Mouse (Mus musculus): ENCODE measurements around the gene Trim67.

Gene Trim67

GRCm38 (mm10) chr8:124792708-124793107 lies at the start of gene Trim67:
TSS of gene Trim67 (plus strand) at chr8:124793092.
- DNase-seq = peak; percentile 79

DNA sequence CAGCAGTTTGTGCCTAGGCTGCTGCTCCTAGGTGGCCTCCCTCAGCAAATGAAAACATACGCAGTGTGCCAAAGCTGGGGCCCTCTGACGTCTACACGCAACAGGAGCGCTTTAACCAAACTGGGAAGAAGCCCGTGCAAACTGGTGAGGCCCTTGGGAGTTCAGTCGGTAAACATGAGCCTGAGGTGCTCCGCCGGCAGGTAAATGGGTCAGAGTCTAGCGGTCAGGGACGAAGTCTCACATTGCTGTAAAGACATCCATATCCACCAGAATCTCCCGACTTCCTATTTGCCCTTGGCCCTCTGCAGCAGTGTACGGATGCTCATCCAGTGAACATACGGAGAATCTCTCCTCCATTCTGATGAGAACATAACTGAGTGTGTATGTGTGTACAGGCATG lies 46.2 kb upstream of the Trim67 start:
- DNase-seq = no peak

GRCm38 (mm10) chr8:124751191-124751590 lies 41.7 kb upstream of the Trim67 start:
- no peak for DNase-seq

- DNase-seq = no peak
Observed at GRCm38 (mm10) chr8:124751709-124752173, 41.2 kb upstream of the Trim67 start, which contains the start of gene Fam89a. TSS of gene Fam89a (minus strand) at chr8:124751832.

- DNase-seq = no peak
Observed at GRCm38 (mm10) chr8:124752325-124752862, 40.5 kb upstream of the Trim67 start.

DNA sequence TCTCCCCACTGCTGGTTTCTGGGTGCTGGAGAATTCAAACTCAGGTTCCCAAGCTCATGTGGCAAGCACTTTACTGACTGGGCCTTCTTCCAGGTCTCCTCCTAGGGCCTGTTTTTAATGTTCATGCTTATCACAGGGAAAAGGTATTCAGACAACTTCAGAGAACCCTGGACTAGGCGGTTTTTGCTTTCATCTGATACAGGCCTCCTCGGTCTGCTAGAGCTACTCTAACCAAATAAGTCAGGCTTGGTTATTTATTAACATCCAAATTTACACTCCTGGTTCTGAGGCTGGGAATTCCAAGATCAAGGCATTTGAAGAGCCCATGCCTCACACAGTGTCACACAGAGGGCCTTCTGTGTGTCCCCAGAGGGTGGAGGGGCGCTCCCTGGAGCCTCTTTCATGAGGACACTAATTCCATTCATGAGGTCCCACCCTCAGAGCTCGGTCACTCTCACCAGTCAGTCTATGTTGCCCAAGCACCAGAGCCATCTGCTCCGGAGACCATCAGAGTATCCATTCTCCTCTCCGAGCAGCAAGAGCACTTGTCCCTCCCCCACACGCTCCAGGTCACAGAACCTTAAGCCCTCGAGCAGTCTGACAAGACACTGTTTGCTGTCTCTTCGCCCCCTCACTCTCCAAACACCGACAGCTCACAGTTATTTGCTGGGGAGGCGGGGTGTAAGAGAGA lies 38.6 kb upstream of the Trim67 start:
- no peak for DNase-seq

GRCm38 (mm10) chr8:124754792-124755190 lies 38.1 kb upstream of the Trim67 start:
- DNase-seq = no peak

DNA sequence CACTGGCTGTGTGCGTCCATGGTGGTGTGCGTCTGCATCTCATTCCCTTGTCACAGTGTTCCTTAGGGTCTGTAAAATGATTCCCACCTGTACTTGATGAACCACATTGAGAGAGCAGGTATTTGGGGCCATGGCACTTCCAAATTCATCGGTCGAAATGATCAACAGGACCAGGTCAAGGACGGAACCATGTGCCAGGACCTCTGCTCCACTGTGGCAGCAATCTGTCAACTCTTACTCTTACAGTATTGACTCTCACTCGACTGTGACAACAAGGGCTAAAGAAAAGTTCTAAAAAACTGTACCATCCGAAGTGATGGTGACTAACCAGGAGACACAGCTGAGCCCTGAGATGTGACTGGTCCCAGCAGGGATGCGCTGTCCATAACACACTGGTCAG lies 37.4 kb upstream of the Trim67 start:
- no peak for DNase-seq

DNA sequence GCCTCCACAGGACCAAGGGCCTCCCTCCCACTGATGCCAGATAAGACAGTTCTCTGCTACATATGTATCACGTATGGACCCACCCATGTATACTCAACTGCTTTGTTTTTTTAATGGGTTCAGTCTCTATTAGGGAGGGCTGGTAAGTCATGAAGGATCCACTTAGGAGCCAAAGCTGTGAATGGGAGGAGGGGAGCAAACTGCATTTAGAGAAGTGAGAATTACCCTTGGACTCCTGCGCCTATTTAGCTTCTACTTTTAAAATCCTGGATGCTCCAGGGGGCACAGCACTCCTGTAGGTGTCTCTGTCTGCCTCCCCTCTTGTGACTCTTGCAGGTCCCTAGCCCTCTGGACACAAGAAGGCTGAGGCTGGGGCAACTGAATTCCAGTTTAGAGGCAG lies 36.7 kb upstream of the Trim67 start:
- DNase-seq = no peak

GRCm38 (mm10) chr8:124756601-124757000 lies 36.3 kb upstream of the Trim67 start:
- no peak for DNase-seq

DNA sequence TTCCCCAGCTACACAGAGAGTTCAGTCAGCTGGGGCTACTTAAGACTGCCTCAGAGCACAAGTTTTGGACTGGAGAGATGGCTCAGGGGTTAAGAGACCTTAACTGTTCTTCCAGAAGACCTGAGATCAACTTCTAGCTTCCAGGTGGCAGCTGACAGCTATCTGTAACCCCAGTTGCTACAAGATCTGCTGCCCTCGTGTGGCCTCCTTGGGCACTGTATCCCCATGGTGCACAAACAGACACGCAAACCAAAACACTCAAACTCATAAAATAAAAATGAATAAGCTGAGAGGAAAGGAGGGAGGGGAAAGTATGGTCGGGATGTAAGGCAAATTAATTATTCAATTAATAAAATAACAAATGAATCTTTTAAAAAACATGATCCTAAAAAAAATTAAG lies 34.3 kb upstream of the Trim67 start:
- DNase-seq = no peak

DNA sequence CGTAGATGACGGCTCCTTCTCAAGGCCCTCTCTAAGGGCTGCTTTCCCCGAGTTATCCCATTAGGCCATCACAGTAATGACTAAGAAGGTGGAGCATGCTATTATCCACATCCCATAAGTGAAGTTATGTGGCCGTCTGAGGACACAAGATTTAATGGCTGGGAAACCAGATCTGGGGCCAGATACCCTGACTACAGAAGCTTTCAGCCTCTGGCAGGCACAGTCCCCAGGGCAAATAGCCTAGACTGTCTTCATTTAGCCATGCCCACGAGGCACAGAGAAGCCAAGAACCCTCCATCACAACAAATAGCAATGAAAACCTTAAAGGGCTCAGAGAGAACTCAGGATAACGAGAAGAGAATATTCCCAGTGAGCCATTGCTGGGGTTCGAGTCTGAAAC lies 29.8 kb upstream of the Trim67 start:
- DNase-seq = no peak

- no peak for DNase-seq
Observed at GRCm38 (mm10) chr8:124772389-124772788, 20.5 kb upstream of the Trim67 start.

GRCm38 (mm10) chr8:124775695-124776094 lies 17.2 kb upstream of the Trim67 start:
- DNase-seq = peak; percentile 82

- peak; percentile 51 for DNase-seq
Observed at GRCm38 (mm10) chr8:124780236-124780635, 12.7 kb upstream of the Trim67 start.

GRCm38 (mm10) chr8:124782431-124782830 lies 10.5 kb upstream of the Trim67 start:
- no peak for DNase-seq

DNA sequence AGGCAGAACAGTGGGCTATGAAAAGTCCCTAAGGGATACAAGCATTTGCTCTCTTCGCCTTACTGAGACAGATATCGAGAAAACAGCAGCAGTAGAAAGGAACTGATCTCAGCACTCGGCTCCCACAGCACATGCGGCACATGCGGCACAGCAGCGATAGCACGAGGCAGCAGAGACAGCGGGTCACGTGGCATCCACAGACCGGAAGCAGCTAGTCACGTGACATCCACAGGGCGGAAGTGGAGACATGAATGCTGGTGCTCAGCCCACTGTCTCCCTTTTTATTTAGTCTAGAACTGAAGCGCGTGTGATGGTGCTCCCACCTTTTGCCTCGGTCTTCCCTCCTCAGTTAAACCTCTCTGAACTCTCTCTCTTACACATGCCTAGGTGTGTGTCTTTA lies 9.7 kb upstream of the Trim67 start:
- DNase-seq = no peak

- no peak for DNase-seq
Observed at GRCm38 (mm10) chr8:124784613-124785012, 8.3 kb upstream of the Trim67 start.

DNA sequence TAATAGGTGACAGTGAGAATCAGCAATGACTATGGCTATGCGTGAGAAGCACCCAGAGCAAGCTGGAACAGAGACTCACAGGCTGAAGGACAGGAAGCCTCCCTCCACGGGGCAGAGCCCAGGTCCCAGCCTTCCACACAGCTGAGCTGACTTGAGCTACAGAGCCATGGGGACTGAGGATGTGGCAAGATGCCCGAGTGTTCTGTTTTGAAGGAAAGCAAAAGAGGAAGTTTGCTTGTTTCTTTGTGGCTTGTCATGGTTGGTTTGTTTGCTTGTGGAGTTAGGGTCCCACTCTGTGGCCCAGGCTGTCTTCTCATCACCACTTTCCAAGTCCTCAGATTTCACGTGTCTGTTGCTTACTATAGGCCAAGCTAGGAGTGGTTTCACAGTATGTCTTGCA lies 2.2 kb upstream of the Trim67 start:
- DNase-seq = no peak

GRCm38 (mm10) chr8:124791751-124792150 lies 1.1 kb upstream of the Trim67 start:
- no peak for DNase-seq

DNA sequence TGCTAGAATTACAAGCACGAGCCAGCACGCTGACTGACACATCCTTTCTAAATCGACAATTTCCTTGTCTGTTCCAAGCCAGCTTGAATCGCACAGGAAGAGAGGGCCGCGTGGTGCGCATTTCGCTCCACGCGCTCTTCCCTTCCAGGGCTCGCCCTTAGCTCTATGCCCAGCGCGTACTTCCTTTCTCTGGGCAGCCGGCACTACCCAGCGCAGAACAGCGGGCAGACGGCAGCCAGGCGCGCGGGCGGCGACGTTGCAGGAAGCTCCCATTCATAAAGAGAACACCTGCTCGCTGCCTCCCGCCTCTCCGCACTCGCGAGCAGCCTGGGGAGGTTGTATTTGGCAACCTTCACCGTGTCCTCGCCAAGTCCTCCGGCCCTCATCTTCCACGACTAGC lies 706 bp upstream of the Trim67 start:
- DNase-seq = peak; percentile 61

GRCm38 (mm10) chr8:124793172-124793651 lies 320 bp downstream of the Trim67 start:
- peak; percentile 75 for DNase-seq

- peak; percentile 48 for DNase-seq
Observed at GRCm38 (mm10) chr8:124793661-124794485, 981 bp downstream of the Trim67 start.

GRCm38 (mm10) chr8:124794486-124794780 lies 1.5 kb downstream of the Trim67 start:
- DNase-seq = peak; percentile 83

All from cerebellum, adult 11 months (tissue).